Mouse (Mus musculus) small intestine, adult 2 months (tissue): Measurements from ENCODE around the gene Rasd2. TPM values are rescaled to one million over a fixed set of nuclear protein-coding genes. Genes with fewer than 3 reads are reported as not detected.
A peak's percentile ranks its signal among the peaks of the same experiment; 100 is the strongest.

ENCODE experiments used
- H3K27ac ChIP-seq: fragments of 200-500 bp; 2 replicates; pipeline ENCODE4 v1.5.1; 2012; ENCODE audit warnings: low read depth, low read length, control low read depth, inconsistent platforms; ENCODE audit not compliant: insufficient read depth
- H3K27me3 ChIP-seq: fragments of 200-500 bp; 2 replicates; pipeline ENCODE4 v1.6.1; 2012; ENCODE audit warnings: mild to moderate bottlenecking, moderate library complexity, low read length, inconsistent platforms; ENCODE audit not compliant: control insufficient read depth, insufficient read depth
- H3K36me3 ChIP-seq: fragments of 200-500 bp; 2 replicates; pipeline ENCODE4 v1.6.1; 2012; ENCODE audit warnings: mild to moderate bottlenecking, low read length, control low read depth, inconsistent platforms; ENCODE audit not compliant: control insufficient read depth, insufficient read depth
- H3K4me1 ChIP-seq: fragments of 200-500 bp; 2 replicates; pipeline ENCODE4 v1.6.1; 2012; ENCODE audit warnings: low read length, inconsistent platforms, mixed read lengths; ENCODE audit not compliant: control insufficient read depth, insufficient read depth, insufficient read length
- H3K4me3 ChIP-seq: fragments of 200-500 bp; 2 replicates; pipeline ENCODE4 v1.5.1; 2012; ENCODE audit warnings: low read depth, mild to moderate bottlenecking, control low read depth, inconsistent platforms, low read length, moderate library complexity
- CTCF ChIP-seq: fragments of 200-500 bp; IDR thresholded peaks from 2 replicates; pipeline ENCODE4 v1.5.1; 2012; ENCODE audit warnings: low read depth, mild to moderate bottlenecking, control low read depth, inconsistent platforms, low read length, moderate library complexity, mixed read lengths; ENCODE audit not compliant: insufficient replicate concordance, insufficient read length; ENCODE audit errors: extremely low read depth
- POLR2A ChIP-seq: fragments of 200-500 bp; IDR thresholded peaks from 2 replicates; pipeline ENCODE4 v1.6.1; 2012; ENCODE audit warnings: low read depth, mild to moderate bottlenecking, control low read depth, inconsistent platforms, low read length, moderate library complexity
- WGBS: fragments of 180-500 bp; shearing (Covaris S2); methylation state at CpG from one replicate; pipeline ENCODE4 v1.1.7; 2018; 5-methylcytosine and 5-hydroxymethylcytosine counted together
- polyA plus RNA-seq: library from polyadenylated mRNA; depleted of rRNA; stranded (reverse); fragments of >200 nt; gene quantifications from 2 replicates; pipeline ENCODE4 v1.2.3, GENCODE M21; 2012; rRNA removed

The Rasd2 gene
- 2.6 and 9.7 TPM in 2 replicates for polyA plus RNA-seq

- no peak within 1 kb of the TSS for H3K27ac ChIP-seq
- H3K4me1 ChIP-seq, result peaks cover 6% of the 10 kb centered on the region
- H3K4me3 ChIP-seq, result peak within 1 kb of the TSS; percentile 72
- WGBS, result under 1% methylated on average over 41 of the region's 42 CpGs
- no peak for TF ChIP-seq POLR2A
- no peak for TF ChIP-seq CTCF
- H3K27me3 ChIP-seq, result peaks cover 12% of the 10 kb centered on the region
- no peaks in the 10 kb centered on the region for H3K36me3 ChIP-seq
Observed at GRCm38 (mm10) chr8:75213686-75214085, at the start of gene Rasd2. Gene Rasd2, plus strand, starts transcription at chr8:75213944.

GRCm38 (mm10) chr8:75169363-75169762 is 44.4 kb upstream of the Rasd2 start:
- 38% methylated on average over 5 of the region's 5 CpGs for WGBS
- H3K27me3 ChIP-seq, result no peaks in the 10 kb centered on the region
- H3K36me3 ChIP-seq, result no peaks in the 10 kb centered on the region
- TF ChIP-seq CTCF (no peak), POLR2A (no peak)
- no peak overlapping the region for H3K4me3 ChIP-seq
- no peak overlapping the region for H3K27ac ChIP-seq
- H3K4me1 ChIP-seq, result peaks cover 8% of the 10 kb centered on the region; the same call in 1 of the 2 replicates

- Histone ChIP-seq H3K27ac (peak overlapping the region; percentile 49; the same call in 1 of the 2 replicates), H3K36me3 (no peaks in the 10 kb centered on the region), H3K27me3 (no peaks in the 10 kb centered on the region), H3K4me3 (no peak overlapping the region), H3K4me1 (peaks cover 8% of the 10 kb centered on the region; the same call in 1 of the 2 replicates)
- 64% methylated on average over 6 of the region's 6 CpGs for WGBS
- no peak for TF ChIP-seq POLR2A
- no peak for TF ChIP-seq CTCF
Observed at GRCm38 (mm10) chr8:75172009-75172685, 41.6 kb upstream of the Rasd2 start.

GRCm38 (mm10) chr8:75193022-75193421 is 20.7 kb upstream of the Rasd2 start:
- Histone ChIP-seq H3K27ac (no peak overlapping the region), H3K36me3 (no peaks in the 10 kb centered on the region), H3K27me3 (no peaks in the 10 kb centered on the region), H3K4me1 (no peaks in the 10 kb centered on the region), H3K4me3 (no peak overlapping the region)
- TF ChIP-seq POLR2A, result no peak
- no peak for TF ChIP-seq CTCF
- 58% methylated on average over 3 of the region's 3 CpGs for WGBS

GRCm38 (mm10) chr8:75194473-75195071 is 19.2 kb upstream of the Rasd2 start:
- H3K4me1 ChIP-seq, result no peaks in the 10 kb centered on the region
- no peaks in the 10 kb centered on the region for H3K27me3 ChIP-seq
- no peaks in the 10 kb centered on the region for H3K36me3 ChIP-seq
- TF ChIP-seq POLR2A, result no peak
- no peak for TF ChIP-seq CTCF
- H3K27ac ChIP-seq, result no peak overlapping the region
- H3K4me3 ChIP-seq, result no peak overlapping the region
- WGBS, result 52% methylated on average over 4 of the region's 4 CpGs

GRCm38 (mm10) chr8:75197170-75197569 is 16.6 kb upstream of the Rasd2 start:
- TF ChIP-seq CTCF (no peak), POLR2A (no peak)
- WGBS, result 62% methylated on average over 3 of the region's 3 CpGs

GRCm38 (mm10) chr8:75197862-75198261 is 15.9 kb upstream of the Rasd2 start:
- H3K27ac ChIP-seq, result no peak overlapping the region
- H3K27me3 ChIP-seq, result no peaks in the 10 kb centered on the region
- no peak for TF ChIP-seq CTCF
- no peak for TF ChIP-seq POLR2A
- H3K4me1 ChIP-seq, result no peaks in the 10 kb centered on the region
- H3K36me3 ChIP-seq, result no peaks in the 10 kb centered on the region
- H3K4me3 ChIP-seq, result no peak overlapping the region
- 59% methylated on average over 4 of the region's 4 CpGs for WGBS

More at GRCm38 (mm10) chr8:75197170-75197569, 16.6 kb upstream of the Rasd2 start:
- Histone ChIP-seq H3K27ac (no peak overlapping the region), H3K4me1 (no peaks in the 10 kb centered on the region), H3K27me3 (no peaks in the 10 kb centered on the region), H3K4me3 (no peak overlapping the region), H3K36me3 (no peaks in the 10 kb centered on the region)
